Mouse (Mus musculus) G1E (cell line): Measurements from ENCODE around the gene Ube2u.

Experiments
- CTCF ChIP-seq: IDR thresholded peaks from 2 replicates; pipeline ENCODE4 v1.5.1; 2012; ENCODE audit warnings: low read depth, low read length, inconsistent platforms, mixed read lengths
- GATA1 ChIP-seq: IDR thresholded peaks from 2 replicates; pipeline ENCODE4 v1.6.1; 2012; ENCODE audit warnings: borderline replicate concordance, low read length, inconsistent platforms, mixed read lengths
- TAL1 ChIP-seq: conservative IDR thresholded peaks from 2 replicates; pipeline ENCODE4 v1.6.1; 2012; ENCODE audit warnings: low read depth, low read length, inconsistent platforms, mixed read lengths

- TF ChIP-seq CTCF (no peak), GATA1 (no peak), TAL1 (no peak)
Measured at GRCm38 (mm10) chr4:100539483-100539882, 60.8 kb downstream of the Ube2u start.
